Mouse (Mus musculus): ENCODE data around the gene Zfp968. TPM values are rescaled to one million over a fixed set of nuclear protein-coding genes. Genes with fewer than 3 reads are reported as not detected.
"Not testable (repeated sequence)": the region's sequence is repeated elsewhere in the genome, so short reads cannot be mapped to it uniquely, and the experiment has no call there.

The Zfp968 gene
- 4.4 and 5.6 TPM in 2 replicates for polyA plus RNA-seq (2011; ENCODE audit: insufficient read depth, insufficient read length, low read depth, missing spikeins)

GRCm38 (mm10) chr2:175372136-175372535 is at the start of gene Zfp968:
Gene Zfp968, plus strand, starts transcription at chr2:175372436.
- H3K9ac ChIP-seq (ENCODE audit: low read depth, poor library complexity, severe bottlenecking); H3K27me3 ChIP-seq (ENCODE audit: control insufficient read depth, insufficient read depth, low read length, poor library complexity, severe bottlenecking); H3K4me3 ChIP-seq (ENCODE audit: low read depth, low read length); H3K27ac ChIP-seq (ENCODE audit: insufficient read depth, low read length); H3K36me3 ChIP-seq (ENCODE audit: control insufficient read depth, insufficient read depth, low read length, poor library complexity, severe bottlenecking); H3K9me3 ChIP-seq (replicated peaks; ENCODE audit: control insufficient read depth, insufficient read depth, low read length, poor library complexity, severe bottlenecking); H3K4me1 ChIP-seq (ENCODE audit: control insufficient read depth, insufficient read depth, low read length): not testable (repeated sequence)

- H3K9ac ChIP-seq (ENCODE audit: low read depth, poor library complexity, severe bottlenecking); H3K4me1 ChIP-seq (ENCODE audit: control insufficient read depth, insufficient read depth, low read length); H3K27me3 ChIP-seq (ENCODE audit: control insufficient read depth, insufficient read depth, low read length, poor library complexity, severe bottlenecking); H3K36me3 ChIP-seq (ENCODE audit: control insufficient read depth, insufficient read depth, low read length, poor library complexity, severe bottlenecking); H3K9me3 ChIP-seq (replicated peaks; ENCODE audit: control insufficient read depth, insufficient read depth, low read length, poor library complexity, severe bottlenecking); H3K4me3 ChIP-seq (ENCODE audit: low read depth, low read length); H3K27ac ChIP-seq (ENCODE audit: insufficient read depth, low read length): not testable (repeated sequence)
Observed at GRCm38 (mm10) chr2:175338097-175338496, 34.1 kb upstream of the Zfp968 start, which contains the start of gene Gm4631. Gene Gm4631, minus strand, starts transcription at chr2:175338197.

Other genes with a start within 250 kb of the Zfp968 start
- 43.8 and 57.4 TPM in 2 replicates for gene Gm14399, start 230.4 kb upstream of the Zfp968 start, polyA plus RNA-seq (2011; ENCODE audit: insufficient read depth, insufficient read length, low read depth, missing spikeins)
- 8.1 and 9.3 TPM in 2 replicates for gene Gm14443, start 196.6 kb upstream of the Zfp968 start, polyA plus RNA-seq (2011; ENCODE audit: insufficient read depth, insufficient read length, low read depth, missing spikeins)
- 29.2 and 33.9 TPM in 2 replicates for gene Gm14391, start 165.5 kb upstream of the Zfp968 start, polyA plus RNA-seq (2011; ENCODE audit: insufficient read depth, insufficient read length, low read depth, missing spikeins)
- gene Gm14440, start 97.3 kb upstream of the Zfp968 start, polyA plus RNA-seq (2011; ENCODE audit: insufficient read depth, insufficient read length, low read depth, missing spikeins): 6.8 and 8.8 TPM in 2 replicates
- 63.1 and 70.8 TPM in 2 replicates for gene Gm4631, start 34.2 kb upstream of the Zfp968 start, polyA plus RNA-seq (2011; ENCODE audit: insufficient read depth, insufficient read length, low read depth, missing spikeins)
- 0.94 TPM in 1 of 2 replicates, not detected in the other for gene Gm4724, start 63.4 kb downstream of the Zfp968 start, polyA plus RNA-seq (2011; ENCODE audit: insufficient read depth, insufficient read length, low read depth, missing spikeins)
- gene Zfp965, start 97.5 kb downstream of the Zfp968 start, polyA plus RNA-seq (2011; ENCODE audit: insufficient read depth, insufficient read length, low read depth, missing spikeins): 3.7 and 4.5 TPM in 2 replicates